Mouse (Mus musculus): Measurements from ENCODE around the gene Kif3a. TPM values are rescaled to one million over a fixed set of nuclear protein-coding genes. Genes with fewer than 3 reads are reported as not detected.
A peak's percentile ranks its signal among the peaks of the same experiment; 100 is the strongest.

Kif3a gene
- polyA plus RNA-seq, 1 experiment from 2014 or later: 285 TPM

DNA sequence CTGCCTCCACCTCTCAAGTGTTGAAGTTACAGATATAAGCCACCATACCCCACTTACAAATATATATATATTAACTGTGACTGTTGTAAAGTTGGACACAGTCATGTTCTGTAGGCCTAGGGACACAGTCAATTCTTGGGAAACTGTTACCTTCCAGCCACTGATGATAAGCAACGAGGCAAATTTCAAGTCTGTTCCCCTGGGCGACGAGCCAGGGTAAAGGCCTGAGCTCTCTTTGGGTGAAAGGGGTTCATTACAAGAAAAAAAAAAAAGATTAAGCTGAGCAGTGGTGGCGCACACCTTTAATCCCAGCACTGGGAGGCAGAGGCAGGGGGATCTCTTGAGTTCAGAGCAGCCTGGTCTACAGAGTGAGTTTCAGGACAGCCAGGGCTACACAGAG lies 52.9 kb downstream of the Kif3a start:
- H3K27ac ChIP-seq: no peak overlapping the region
- no peaks in the 10 kb centered on the region for H3K27me3 ChIP-seq
- H3K9me3 ChIP-seq: no peaks in the 10 kb centered on the region
- no peak overlapping the region for H3K9ac ChIP-seq
- no peak overlapping the region for H3K4me2 ChIP-seq
- H3K4me1 ChIP-seq (replicated peaks): no peaks in the 10 kb centered on the region
- H3K36me3 ChIP-seq: no peaks in the 10 kb centered on the region
- no peak overlapping the region for H3K4me3 ChIP-seq
- WGBS: 93% methylated on average over 4 of the region's 4 CpGs
- ATAC-seq (ENCODE audit: low FRiP score): no peak

DNA sequence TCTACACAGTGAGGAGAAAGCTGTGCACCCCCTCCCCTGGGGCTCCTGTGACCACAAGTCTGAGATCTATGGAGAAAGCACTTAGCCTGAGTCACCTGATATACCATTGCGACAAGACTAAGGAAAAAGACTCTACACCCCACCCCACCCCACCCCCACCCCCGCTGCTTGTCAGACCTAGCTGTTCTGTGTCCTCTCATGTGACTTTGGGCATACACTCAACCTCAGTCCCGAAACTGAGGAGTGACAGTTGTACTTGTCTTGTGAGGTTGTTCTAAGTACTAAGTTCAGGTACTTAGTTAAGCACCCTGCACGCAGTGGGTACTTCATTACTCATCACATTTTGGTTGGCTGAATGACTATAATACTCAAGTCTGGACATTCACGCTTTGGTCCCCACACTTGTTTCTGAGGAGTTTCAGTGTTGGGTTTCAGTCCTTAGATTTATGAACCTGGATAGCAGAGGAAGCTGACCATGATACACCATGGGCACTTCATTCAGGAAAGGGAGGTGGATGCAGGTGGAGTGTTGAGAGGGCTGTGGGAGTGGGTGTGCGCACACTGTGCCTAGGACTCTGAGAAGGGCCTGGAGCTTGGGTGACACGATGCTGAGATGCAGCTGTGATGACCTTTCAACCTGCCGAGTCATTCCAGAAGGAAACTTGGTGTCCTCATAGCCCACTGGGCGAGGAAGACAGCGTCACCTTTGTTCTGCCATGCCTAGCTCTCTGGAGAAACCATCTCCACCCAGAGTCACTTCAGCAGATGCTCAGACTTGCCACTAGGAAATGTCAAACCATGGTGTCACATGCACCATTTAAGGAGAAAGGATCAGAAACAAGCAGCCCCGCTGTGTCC lies 54.6 kb downstream of the Kif3a start:
- 89% methylated on average over 11 of the region's 11 CpGs for WGBS
- H3K27ac ChIP-seq: no peak overlapping the region
- no peaks in the 10 kb centered on the region for H3K9me3 ChIP-seq
- no peaks in the 10 kb centered on the region for H3K4me1 ChIP-seq (replicated peaks)
- H3K36me3 ChIP-seq: no peaks in the 10 kb centered on the region
- no peak for ATAC-seq (ENCODE audit: low FRiP score)
- H3K4me2 ChIP-seq: no peak overlapping the region
- H3K27me3 ChIP-seq: no peaks in the 10 kb centered on the region
- H3K9ac ChIP-seq: no peak overlapping the region
- no peak overlapping the region for H3K4me3 ChIP-seq

DNA sequence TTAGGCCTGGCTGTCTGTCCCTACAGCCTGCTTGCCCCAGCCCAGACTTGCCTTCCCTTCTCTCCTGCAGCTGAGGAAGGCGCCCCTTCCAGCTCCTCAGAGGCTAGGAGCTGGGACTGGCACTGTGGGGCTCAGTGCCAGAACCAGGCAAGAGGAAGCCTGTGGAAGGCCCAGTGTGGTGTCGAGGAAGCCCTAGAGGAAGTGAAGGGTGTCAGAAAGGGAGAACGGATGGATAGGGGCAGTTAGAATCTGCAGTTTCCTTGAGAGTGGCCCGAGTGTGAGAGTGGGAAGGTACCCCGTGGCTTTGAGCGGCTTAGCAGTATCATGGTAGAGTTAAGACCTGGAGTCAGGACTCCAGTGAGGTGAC lies 55.2 kb downstream of the Kif3a start:
- Histone ChIP-seq H3K4me2 (no peak overlapping the region), H3K9ac (no peak overlapping the region), H3K27me3 (no peaks in the 10 kb centered on the region), H3K9me3 (no peaks in the 10 kb centered on the region), H3K36me3 (no peaks in the 10 kb centered on the region), H3K27ac (no peak overlapping the region), H3K4me1 (replicated peaks) (no peaks in the 10 kb centered on the region), H3K4me3 (no peak overlapping the region)
- WGBS: 80% methylated on average over 6 of the region's 6 CpGs
- ATAC-seq (ENCODE audit: low FRiP score): no peak

DNA sequence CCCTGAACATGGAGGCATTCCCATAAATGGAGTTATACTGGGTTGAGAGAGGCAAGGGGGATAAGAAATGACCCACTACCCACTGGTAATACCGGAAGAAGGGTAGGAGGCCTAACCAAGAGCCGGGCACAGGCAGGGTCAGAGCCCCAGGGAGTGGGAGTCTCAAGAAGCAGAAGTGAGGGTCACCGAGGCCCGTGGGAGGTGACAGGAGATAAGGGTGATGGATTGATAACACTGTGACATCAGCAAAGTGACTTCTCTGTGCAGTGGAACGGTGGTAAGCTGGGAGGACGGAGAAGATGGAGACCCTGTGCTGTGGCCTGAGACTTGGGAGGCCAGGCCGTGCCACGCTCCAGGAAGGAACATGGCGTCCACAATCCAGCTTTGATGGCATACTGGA lies 56.4 kb downstream of the Kif3a start:
- WGBS: 93% methylated on average over 9 of the region's 9 CpGs
- H3K27me3 ChIP-seq: no peaks in the 10 kb centered on the region
- H3K4me1 ChIP-seq (replicated peaks): no peaks in the 10 kb centered on the region
- no peak overlapping the region for H3K9ac ChIP-seq
- no peaks in the 10 kb centered on the region for H3K9me3 ChIP-seq
- H3K4me2 ChIP-seq: no peak overlapping the region
- no peak for ATAC-seq (ENCODE audit: low FRiP score)
- no peak overlapping the region for H3K4me3 ChIP-seq
- H3K36me3 ChIP-seq: no peaks in the 10 kb centered on the region
- no peak overlapping the region for H3K27ac ChIP-seq

DNA sequence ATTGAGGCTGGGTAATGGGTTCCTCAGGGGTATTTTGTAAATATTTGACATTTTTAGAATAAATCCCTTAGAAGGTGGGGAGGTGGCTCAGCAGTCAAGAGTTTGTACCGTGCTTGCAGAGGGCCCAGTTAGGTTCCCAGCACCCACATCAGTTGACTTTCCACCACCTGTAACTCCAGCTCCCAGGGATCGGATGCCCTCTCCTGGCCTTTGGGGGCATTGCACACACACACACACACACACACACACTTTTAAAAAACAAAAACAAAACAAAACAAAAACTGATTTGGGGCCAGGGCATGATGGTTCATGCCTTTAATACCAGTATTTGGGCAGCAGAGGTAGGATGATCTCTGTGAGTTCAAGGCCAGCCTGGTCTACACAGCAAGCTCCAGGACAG lies 56.9 kb downstream of the Kif3a start:
- H3K27ac ChIP-seq: no peak overlapping the region
- H3K9me3 ChIP-seq: no peaks in the 10 kb centered on the region
- no peaks in the 10 kb centered on the region for H3K27me3 ChIP-seq
- no peak overlapping the region for H3K4me2 ChIP-seq
- H3K4me3 ChIP-seq: no peak overlapping the region
- H3K9ac ChIP-seq: no peak overlapping the region
- no peaks in the 10 kb centered on the region for H3K36me3 ChIP-seq
- no peak for ATAC-seq (ENCODE audit: low FRiP score)
- no peaks in the 10 kb centered on the region for H3K4me1 ChIP-seq (replicated peaks)
- WGBS: 100% methylated on average over 2 of the region's 2 CpGs

DNA sequence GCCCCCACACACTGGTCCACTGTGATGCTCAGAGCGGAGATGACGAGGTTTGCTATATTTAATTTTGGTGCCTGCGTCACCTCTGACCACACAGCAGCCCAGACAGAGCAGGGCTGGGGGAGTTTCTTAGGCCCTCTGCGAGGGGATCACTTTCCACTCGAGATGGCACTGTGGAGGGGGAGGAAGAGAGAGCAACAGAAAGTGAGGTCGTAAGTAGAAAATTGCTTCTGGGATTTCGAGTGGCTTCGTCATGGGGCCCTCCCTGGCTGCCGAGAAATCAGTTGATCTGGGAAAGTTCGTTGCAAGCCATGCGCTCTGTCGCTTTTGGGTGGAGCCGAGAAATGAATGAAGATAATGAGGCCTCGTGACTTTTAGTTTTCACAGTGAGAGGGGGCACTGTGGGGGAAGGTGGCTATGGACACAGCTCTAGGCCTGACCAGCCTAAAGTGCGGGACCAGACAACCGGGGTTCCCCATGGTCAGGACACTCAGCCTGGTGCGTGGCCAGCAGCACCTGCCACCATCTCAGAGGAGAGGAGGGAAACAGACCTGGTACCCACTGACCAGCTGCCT lies 59.7 kb downstream of the Kif3a start:
- ATAC-seq (ENCODE audit: low FRiP score): no peak
- no peak overlapping the region for H3K9ac ChIP-seq
- no peaks in the 10 kb centered on the region for H3K36me3 ChIP-seq
- no peaks in the 10 kb centered on the region for H3K9me3 ChIP-seq
- no peaks in the 10 kb centered on the region for H3K4me1 ChIP-seq (replicated peaks)
- no peak overlapping the region for H3K4me2 ChIP-seq
- no peaks in the 10 kb centered on the region for H3K27me3 ChIP-seq
- 71% methylated on average over 17 of the region's 17 CpGs for WGBS
- H3K27ac ChIP-seq: no peak overlapping the region
- H3K4me3 ChIP-seq: no peak overlapping the region

DNA sequence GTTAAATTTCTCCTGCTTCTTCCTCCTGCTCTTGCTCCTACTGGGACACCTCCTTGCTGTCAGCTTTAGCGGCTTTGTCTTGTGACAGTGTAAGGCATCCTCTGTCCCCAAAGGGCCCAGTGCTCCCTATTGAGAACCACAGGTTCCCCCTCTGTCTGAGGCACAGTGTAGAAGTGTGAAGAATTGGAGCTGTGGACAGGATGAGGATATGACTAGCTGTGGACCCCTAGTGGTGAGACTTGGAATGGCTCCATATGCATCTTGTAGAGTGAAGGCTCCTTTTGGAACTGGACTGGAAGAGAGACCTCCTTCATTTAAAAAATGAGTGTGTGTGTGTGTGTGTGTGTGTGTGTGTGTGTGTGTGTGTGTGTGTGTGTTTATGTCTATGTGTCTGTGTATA lies 60.7 kb downstream of the Kif3a start:
- Histone ChIP-seq H3K27me3 (no peaks in the 10 kb centered on the region), H3K36me3 (no peaks in the 10 kb centered on the region), H3K9me3 (no peaks in the 10 kb centered on the region), H3K4me2 (no peak overlapping the region), H3K4me1 (replicated peaks) (no peaks in the 10 kb centered on the region), H3K4me3 (no peak overlapping the region), H3K9ac (no peak overlapping the region), H3K27ac (no peak overlapping the region)
- 0 out of 2 replicates have a peak, but pooled peaks have one; percentile 46 for ATAC-seq (ENCODE audit: low FRiP score)
- 24% methylated on average over 1 of the region's 1 CpGs for WGBS

DNA sequence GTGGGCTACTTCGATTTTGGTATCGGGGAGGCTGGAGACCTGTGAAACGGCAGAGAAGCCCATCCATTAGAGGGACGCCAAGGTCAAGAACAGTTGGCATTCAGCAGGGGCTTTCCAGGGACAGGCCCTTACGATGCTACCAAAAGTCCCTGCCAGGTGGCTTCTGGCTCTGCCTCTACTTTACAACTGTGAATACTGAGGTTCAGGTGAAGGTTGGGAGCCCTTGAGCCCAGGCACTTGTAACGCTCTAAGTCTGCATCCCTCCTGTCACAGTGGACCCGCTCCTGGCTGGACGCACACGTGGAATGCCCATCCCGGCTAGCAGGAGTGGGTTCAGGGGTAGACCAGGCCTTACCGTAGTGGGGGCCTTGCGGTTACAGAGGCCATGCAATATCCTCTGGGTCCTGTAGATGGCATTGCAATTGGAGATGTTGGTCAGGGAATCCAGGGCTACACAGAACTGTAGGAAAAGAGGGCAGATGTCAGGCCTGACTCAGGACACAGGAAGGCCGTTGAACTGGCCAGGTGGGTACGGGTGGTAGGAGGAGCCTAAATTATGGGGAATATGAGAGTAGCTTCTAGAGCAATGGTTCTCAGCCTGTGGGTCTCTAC lies 65.0 kb downstream of the Kif3a start:
- Histone ChIP-seq H3K4me2 (no peak overlapping the region), H3K27ac (no peak overlapping the region), H3K27me3 (peaks cover 30% of the 10 kb centered on the region), H3K9ac (no peak overlapping the region), H3K9me3 (no peaks in the 10 kb centered on the region), H3K36me3 (no peaks in the 10 kb centered on the region), H3K4me3 (no peak overlapping the region), H3K4me1 (replicated peaks) (peaks cover 13% of the 10 kb centered on the region)
- 69% methylated on average over 14 of the region's 14 CpGs for WGBS
- ATAC-seq (ENCODE audit: low FRiP score): no peak

DNA sequence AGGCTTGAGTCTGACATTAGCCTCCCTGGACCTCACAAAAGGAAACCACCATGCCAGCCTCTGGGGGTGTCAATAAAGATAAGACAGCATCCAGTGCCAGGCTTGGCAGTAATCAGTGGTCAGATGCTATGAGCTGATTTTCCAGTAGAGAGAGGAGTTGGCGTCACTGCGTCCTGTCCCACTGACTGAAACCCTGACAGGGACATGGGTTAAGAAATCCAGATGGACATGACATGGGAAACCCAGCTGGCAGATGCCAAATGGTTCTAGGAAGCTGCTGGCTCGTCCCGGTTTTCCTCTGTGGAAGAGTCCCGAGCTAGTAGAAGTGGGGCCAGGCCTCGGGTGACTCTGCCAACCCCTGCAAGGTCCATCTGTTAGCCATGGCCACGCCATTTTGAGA lies 66.5 kb downstream of the Kif3a start:
- Histone ChIP-seq H3K9ac (no peak overlapping the region), H3K36me3 (no peaks in the 10 kb centered on the region), H3K27ac (no peak overlapping the region), H3K4me1 (replicated peaks) (peaks cover 15% of the 10 kb centered on the region), H3K9me3 (no peaks in the 10 kb centered on the region), H3K4me3 (no peak overlapping the region), H3K27me3 (peaks cover 37% of the 10 kb centered on the region), H3K4me2 (no peak overlapping the region)
- 90% methylated on average over 7 of the region's 7 CpGs for WGBS
- no peak for ATAC-seq (ENCODE audit: low FRiP score)

DNA sequence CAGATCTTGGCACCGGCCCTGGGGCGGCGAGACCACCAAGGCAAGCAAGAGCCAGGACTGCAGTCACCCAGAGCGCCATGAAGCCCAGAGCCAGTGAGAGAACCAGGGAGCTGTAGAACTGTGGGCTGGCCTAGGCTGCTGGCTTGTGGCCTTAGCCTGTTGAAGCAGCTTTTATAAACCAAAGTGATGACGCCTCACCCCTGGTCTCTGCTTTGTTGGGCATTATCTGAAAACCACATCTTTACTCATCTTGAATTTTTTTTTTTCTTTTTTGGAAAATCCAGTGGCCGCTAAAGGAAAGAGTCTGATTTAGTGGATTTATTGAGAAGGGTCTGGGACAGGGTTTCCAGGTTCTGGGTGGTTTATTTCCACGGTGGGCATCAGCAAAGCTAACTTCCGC lies 67.4 kb downstream of the Kif3a start, which contains the start of gene Il13:
Gene Il13 (minus strand): TSS at position 147 of the 400 bp plus-strand sequence.
- no peak for ATAC-seq (ENCODE audit: low FRiP score)
- H3K4me3 ChIP-seq: no peak within 1 kb of the TSS
- no peak within 1 kb of the TSS for H3K4me2 ChIP-seq
- H3K9ac ChIP-seq: no peak within 1 kb of the TSS
- H3K27ac ChIP-seq: no peak within 1 kb of the TSS
- H3K9me3 ChIP-seq: no peaks in the 10 kb centered on the region
- H3K27me3 ChIP-seq: peaks cover 37% of the 10 kb centered on the region
- H3K4me1 ChIP-seq (replicated peaks): peaks cover 15% of the 10 kb centered on the region
- H3K36me3 ChIP-seq: no peaks in the 10 kb centered on the region
- 94% methylated on average over 8 of the region's 8 CpGs for WGBS

DNA sequence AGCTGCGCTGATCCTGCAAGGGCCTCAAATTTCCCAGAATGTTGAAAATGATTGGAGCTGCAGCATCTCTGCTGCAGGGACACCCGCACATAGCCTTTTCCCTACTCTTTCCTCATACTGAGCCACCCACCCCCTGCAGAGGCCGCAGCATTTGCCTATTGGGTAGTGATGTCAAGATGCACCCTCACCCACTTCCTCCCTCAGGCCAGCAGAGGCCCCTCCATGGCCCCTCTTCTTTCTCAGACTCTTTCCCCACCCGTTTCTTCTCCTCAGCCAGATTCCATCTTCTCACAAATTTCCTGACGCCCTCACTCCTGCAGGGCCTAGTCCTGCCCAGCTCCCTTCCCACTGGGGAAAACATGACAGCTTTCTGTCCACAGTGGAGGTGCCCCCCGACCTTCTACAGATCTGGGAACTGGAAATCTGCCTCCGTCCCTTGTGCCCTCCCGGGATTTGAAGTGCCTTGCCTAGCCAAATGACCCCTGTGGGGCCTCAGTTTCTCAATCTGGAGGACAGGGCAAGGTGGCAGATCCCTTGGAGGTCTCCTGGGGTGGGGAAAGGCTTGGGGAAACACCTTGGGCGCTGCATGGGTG lies 68.5 kb downstream of the Kif3a start:
- H3K9ac ChIP-seq: peak overlapping the region; percentile 68

DNA sequence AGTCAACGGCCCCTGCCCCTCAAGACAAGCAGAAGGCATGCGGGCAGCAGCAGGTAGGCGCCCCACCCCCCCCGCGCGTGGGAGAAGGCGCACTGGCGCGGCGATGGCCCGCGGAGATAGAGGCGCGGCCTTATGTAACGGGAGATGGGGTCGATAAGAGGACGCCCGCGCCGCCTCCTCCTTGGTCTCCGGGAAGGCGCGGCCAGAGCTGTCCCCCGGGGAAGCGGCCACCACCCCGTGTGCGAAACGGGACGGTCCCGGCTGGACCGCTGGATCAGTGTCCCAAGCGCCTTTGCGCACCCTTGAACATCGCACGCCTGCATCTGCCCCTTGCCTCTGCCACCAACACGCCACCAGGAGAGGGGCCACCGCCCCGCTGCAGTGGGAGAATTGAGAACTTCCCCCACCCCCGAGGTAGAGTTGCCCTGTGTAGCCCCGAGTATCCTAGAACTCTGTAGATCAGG lies 69.0 kb downstream of the Kif3a start:
- no peak overlapping the region for H3K27ac ChIP-seq
- peak overlapping the region; percentile 68 for H3K9ac ChIP-seq
- no peaks in the 10 kb centered on the region for H3K9me3 ChIP-seq
- no peaks in the 10 kb centered on the region for H3K36me3 ChIP-seq
- WGBS: 1% methylated on average over 39 of the region's 40 CpGs
- no peak for ATAC-seq (ENCODE audit: low FRiP score)
- peak overlapping the region; percentile 72 for H3K4me2 ChIP-seq
- peaks cover 37% of the 10 kb centered on the region for H3K27me3 ChIP-seq
- peaks cover 15% of the 10 kb centered on the region for H3K4me1 ChIP-seq (replicated peaks)
- H3K4me3 ChIP-seq: peak overlapping the region; percentile 37

More for the DNA sequence above, 68.5 kb downstream of the Kif3a start:
- H3K27ac ChIP-seq: no peak overlapping the region
- H3K4me2 ChIP-seq: peak overlapping the region; percentile 72
- peak overlapping the region; percentile 37 for H3K4me3 ChIP-seq
- no peak for ATAC-seq (ENCODE audit: low FRiP score)
- 38% methylated on average over 9 of the region's 9 CpGs for WGBS
- H3K4me1 ChIP-seq (replicated peaks): peaks cover 15% of the 10 kb centered on the region
- peaks cover 37% of the 10 kb centered on the region for H3K27me3 ChIP-seq
- no peaks in the 10 kb centered on the region for H3K9me3 ChIP-seq
- no peaks in the 10 kb centered on the region for H3K36me3 ChIP-seq
